Mouse (Mus musculus) lung, adult 2 months (tissue): Measurements from ENCODE around the gene Uhrf1bp1.
A peak's percentile ranks its signal among the peaks of the same experiment; 100 is the strongest.

ENCODE experiments used
- CTCF ChIP-seq: fragments of 200-500 bp; IDR thresholded peaks from 2 replicates; pipeline ENCODE4 v1.5.1; 2011; ENCODE audit warnings: mild to moderate bottlenecking, low read length, control low read depth; ENCODE audit not compliant: insufficient read depth
- POLR2A ChIP-seq: fragments of 200-500 bp; IDR thresholded peaks from 2 replicates; pipeline ENCODE4 v1.6.1; 2011; ENCODE audit warnings: low read depth, mild to moderate bottlenecking, control low read depth, low read length, borderline replicate concordance; ENCODE audit errors: extremely low read depth

GRCm38 (mm10) chr17:27830411-27830810 lies 25.8 kb upstream of the Uhrf1bp1 start:
- TF ChIP-seq CTCF (peak; percentile 20; the same call in 1 of the 2 replicates), POLR2A (no peak)
